Mouse (Mus musculus): ENCODE results near the gene Asap3. TPM values are rescaled to one million over a fixed set of nuclear protein-coding genes. Genes with fewer than 3 reads are reported as not detected.

Asap3 gene
- polyA plus RNA-seq, 3 experiments from 2014 or later, result 0.16 TPM; not detected in 2

DNA sequence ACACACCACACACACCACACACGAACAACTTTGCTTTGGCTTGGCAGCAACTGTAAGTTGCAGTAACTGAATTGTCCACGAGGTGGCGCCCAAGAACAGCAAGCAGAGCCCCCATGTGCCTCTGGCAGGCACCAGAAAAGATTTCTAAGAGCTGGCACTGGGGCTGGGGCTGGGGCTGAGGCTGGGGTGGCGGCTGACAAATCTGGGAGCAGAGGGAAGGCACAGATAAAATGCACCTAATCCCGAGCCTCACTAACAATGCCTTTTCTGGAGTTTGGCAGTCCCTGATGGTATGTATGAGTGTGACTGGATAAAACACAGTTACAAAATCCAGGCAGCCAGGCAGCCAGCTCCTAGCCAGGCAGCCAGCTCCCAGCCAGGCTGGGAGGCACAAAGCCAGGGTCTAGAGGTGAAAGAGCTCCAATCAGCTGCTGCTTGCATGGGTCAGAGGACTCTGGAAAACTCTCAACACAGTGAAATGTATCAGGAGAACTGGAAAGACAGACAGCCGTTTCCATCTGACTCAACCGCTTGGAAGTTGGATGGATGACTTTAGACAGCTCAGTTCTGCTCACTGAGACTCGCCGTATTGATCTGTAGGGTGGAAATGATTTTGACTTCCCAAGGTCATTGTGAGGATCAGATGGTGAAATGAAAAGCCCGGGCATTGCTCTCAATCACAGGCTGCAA lies 54.5 kb downstream of the Asap3 start:
- ATAC-seq, result no peak

DNA sequence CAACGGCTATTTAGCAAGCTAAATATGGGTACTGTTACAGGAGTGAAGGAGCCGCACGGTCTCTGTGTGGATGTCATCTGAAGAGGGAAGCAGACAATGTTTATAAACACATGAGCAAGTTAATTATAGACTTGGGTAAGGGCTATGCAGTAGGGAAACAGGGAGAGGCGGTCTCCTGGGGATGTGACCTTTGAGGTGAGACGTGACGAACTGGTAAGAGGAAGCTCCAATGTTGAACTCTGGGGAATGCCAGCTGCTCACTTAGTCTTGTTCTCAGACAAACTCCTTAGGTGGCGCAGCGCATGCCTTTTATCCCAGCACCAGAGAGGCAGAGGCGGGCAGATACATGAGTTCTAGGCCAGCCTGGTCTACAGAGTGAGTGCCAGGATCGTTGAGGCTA lies 55.7 kb downstream of the Asap3 start:
- no peak for ATAC-seq

DNA sequence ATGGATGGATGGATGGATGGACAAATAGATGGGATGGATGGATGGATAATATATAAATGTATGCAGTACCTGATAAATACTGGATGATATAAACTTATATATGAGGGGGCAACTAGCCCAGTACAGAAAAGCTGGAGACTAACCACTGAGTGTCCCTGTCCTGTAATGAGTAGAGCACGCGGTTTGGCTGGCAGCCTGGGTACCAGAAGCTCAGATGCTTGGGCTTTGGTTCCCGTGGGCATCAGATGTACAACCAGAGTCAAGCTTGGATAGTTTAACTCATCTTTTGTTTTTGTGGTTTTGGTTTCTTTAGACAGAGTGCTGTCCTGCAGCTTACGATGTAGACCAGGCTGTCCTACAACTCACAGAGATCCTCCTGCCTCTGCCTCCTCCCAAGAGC lies 57.4 kb downstream of the Asap3 start:
- no peak for ATAC-seq

DNA sequence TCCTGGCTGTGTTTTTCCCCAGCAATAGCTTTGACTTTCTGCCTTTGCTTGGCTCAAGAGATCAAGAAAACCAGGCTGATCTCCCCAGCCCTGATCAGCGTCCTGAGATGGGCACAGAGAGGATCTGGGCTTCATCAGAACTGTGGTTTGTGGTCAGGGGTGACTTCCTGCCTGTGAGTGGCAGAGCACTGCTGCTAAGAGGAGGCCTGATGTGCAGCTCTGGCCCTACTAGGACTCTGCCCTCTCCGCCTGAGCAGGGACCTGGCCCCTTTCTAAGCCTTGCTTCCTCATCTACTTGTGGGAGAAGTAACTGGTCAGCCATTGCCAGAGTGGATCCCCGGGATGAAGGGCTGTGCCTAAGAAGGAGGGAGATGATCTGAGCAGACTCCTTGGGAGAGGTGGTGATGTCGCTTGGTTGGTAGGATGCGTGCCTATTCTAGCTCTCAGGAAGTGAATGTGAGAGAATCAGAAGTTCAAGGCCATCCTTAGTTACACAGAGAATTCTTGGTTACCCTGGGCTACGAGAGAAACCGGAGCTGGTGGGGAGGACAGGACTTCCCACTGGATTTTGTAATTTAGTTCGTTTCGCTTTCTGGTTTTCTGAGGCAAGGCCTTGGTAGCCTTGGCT lies 60.7 kb downstream of the Asap3 start:
- peak; percentile 99 for ATAC-seq

DNA sequence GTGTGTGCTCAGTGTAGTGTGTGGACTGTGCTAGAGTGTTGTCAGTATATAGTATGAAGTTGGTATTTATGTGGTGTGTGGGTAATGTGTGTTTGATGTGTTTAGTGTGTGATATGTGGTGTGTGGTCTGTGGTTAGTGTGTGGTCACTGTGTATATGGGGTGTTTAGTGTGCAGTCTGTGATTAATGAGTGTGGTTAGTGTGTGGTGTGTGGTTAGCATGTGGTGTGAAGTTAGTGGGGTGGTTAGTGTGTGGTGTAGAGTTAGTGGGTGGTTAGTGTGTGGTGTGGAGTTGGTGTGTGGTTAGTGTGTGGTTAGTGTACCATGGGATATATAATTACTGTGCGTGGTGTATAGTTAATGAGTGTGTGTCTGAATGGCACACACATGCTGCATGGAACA lies 62.7 kb downstream of the Asap3 start:
- ATAC-seq, result no peak

DNA sequence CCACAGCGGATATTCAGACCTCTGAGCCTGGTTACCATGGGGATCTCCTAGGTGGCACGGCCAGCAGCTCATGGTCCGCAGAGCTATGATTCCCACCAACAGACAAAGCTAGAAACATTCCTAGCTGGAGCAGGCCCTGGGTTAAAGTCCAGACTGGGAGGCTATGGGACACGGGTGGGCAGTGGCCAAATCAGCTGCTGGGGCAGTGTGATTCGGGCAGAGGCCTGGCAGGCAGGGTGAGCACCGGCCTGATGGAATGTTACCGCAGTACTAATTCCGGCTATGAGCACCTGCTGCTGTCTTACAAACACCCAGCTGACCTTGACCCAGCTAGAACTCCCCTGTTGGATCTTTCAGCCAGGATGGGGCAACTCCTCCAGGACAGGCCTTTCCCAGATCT lies 64.5 kb downstream of the Asap3 start:
- no peak for ATAC-seq

DNA sequence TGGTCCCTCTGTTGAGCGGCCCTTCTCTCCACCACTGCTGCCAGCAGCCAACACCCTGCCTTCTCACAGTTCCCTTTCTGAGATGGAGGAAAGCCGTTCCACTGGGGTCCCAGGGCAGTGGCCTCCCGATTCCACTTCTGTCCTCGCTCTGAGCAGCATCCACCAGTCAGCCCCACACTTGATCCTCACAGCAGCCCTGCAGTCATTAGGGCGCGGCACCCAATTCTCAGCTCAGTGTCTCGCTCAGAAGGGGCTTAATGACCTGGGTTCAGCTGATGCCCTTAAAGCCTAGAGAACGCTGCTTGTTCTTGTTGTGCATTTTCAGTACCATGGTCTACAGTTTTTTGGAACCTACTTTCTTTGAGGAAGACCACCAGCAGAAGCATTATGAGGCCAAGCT lies 74.9 kb downstream of the Asap3 start:
- no peak for ATAC-seq

DNA sequence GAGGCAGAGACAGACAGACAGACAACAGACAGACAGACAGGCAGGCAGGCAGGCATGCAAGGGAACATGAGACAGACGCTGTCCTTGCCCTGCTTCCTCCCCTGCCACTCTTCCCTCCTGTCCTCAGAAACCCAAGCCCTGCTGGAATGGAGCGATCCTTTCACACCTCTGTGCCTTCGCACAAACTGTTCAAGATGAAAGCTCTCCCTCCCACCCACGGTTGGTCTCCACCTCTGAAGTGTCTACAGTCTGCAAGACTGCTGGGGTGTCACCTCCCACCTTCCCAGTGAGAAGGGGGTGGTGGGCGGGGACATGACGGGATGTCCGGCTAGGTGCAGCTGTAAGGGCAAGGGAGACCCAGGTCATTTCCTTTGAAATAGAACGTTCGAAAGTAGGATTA lies 75.4 kb downstream of the Asap3 start:
- no peak for ATAC-seq

DNA sequence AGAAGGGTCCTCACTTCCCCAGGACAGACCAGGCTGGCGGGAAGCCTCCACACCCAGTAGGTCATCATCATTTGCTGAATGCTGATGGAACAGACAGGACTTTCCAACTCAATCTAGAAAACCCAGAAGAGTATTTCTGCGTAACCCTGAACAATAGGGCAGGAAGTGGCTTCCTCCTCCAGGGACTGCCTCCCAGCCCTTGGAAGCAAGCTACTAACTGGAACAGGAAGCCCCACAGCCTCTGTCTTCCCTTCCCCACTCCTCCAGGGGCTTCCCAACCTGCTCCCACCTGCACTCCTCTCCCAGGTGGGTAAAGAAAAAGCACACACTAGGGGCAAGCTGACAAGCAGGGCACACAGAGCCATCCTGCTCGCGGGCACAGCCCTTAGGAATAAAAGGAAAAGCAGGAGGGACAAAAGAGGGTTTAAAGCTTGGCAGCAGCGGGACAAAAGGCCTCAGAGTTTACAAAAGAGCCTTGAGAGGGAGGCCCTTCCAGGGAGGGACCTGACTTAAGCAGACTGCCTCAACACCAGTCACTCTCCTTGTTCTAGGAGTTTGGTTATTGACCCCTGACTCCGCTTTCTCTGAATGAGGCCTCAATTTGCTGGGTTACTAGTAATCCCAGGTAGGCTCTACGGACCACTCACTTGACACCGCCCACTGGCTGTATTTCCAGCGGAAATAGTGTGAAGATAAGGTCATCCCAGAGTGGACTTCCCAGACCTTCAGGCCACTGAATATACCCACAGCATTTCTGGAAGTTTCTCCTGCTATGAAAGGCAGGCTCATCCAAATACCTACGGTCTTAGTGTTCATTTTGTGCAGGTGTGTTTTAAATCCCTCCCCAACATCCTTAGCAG lies 76.7 kb downstream of the Asap3 start:
- ATAC-seq, result no peak

DNA sequence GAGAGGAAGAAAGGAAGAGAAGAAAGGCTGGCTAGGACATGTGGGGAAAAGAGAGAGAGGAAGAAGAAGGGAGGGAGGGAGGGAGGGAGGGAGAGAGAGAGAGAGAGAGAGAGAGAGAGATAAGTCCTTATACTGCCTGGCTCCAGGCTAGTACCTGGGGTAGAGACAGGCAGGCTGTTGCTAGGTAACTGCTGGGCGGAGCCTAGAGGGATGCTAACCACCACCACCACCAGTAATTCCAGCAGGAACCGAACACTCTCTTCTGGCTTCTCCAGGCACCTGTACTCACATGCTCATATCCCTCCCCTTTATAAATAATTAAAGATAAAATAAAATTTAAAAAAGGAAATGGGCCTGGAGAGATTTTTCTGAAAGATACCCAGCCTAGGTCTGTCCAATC lies 77.6 kb downstream of the Asap3 start:
- no peak for ATAC-seq

DNA sequence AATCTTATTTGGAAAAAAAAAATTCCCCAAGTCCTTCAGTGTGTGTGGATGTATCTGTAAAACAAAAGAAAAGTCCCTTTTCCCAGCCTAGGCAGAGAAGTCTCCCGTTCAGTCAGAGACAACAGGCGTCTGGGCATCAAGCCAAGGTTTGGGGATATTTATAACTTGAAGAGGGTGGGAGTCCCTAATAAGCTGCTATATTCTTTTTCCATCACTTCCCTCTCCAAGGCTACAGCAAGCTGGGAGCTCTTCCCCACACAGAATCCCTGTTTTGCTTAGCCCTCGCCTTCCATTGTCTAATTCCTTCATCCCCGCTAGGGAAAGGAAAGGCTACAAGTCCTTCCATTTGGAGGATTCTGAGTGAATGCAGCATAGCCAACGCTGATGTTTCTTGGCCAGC lies 78.3 kb downstream of the Asap3 start, which contains the start of gene Zfp46:
Gene Zfp46 (plus strand): TSS at position 229 of the 400 bp plus-strand sequence.
- ATAC-seq, result no peak

DNA sequence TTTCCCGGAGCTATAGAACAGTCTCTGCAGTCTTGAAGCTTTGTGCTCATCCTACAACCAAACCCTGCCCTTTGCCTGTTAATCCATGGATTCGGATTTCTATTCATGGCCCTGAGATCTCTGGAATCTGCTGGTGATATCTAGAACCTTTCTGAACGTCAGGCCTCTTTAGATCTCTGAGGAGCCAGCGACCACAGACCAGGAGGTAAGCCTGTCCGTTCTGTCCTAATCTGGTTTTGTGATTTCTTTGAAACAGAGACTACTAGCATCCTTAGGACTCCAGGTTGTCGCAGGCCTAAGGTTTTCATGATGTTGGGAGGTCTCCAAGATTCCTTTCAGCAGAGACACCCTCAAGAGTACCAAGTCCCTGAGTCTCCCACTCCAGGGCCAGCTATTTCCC lies 78.7 kb downstream of the Asap3 start:
- ATAC-seq, result no peak

DNA sequence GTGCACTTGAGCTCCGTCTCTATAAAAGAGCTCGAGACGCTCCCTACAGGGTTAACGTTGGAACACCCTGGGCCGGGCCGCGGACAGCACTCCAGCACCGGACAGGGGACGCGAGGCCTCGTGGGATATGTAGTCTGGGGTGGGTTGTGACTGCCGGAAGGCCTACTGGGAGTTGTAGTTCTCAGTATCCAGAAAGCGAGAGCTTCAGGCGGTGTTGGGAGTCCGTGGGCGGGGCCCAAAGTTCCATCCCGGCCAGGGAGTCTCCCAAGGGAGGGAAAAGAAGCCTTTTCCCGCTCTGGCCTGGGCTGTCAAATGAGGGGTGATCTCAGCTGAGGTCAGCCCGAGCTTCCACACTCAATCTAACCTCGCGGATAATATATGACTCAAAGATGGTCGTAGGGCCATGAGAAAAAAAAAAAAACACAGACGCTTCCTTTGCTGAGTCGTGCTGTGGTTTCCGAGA lies 79.2 kb downstream of the Asap3 start:
- ATAC-seq, result peak; percentile 90

DNA sequence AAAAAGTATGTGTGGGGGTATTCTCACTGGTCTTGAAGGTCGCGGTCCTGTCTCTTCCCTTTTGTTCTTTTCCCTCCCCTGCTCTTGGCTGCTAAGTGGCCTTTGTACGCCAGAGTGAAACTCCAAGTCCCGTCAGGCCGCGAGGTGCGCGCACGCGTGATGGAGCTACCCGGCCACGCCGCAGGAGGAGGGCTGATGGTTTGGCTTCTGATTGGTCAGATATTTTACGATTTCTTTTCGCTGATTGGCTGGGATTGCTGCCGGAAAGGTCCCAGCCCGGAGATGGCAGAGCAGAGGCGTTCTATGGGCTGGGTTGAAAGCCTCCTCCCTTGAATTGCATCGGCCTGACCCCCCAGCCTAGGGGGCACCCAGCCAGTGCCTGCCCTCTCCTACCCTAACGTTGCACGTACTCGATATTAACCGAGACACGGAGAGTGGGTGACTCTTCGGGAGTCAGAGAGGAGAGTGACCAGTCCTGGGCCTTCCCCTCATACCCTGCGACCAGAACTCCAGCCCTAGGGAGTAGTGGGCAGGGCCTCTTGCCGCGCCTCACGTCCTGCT lies 79.7 kb downstream of the Asap3 start:
- ATAC-seq, result peak; percentile 91

DNA sequence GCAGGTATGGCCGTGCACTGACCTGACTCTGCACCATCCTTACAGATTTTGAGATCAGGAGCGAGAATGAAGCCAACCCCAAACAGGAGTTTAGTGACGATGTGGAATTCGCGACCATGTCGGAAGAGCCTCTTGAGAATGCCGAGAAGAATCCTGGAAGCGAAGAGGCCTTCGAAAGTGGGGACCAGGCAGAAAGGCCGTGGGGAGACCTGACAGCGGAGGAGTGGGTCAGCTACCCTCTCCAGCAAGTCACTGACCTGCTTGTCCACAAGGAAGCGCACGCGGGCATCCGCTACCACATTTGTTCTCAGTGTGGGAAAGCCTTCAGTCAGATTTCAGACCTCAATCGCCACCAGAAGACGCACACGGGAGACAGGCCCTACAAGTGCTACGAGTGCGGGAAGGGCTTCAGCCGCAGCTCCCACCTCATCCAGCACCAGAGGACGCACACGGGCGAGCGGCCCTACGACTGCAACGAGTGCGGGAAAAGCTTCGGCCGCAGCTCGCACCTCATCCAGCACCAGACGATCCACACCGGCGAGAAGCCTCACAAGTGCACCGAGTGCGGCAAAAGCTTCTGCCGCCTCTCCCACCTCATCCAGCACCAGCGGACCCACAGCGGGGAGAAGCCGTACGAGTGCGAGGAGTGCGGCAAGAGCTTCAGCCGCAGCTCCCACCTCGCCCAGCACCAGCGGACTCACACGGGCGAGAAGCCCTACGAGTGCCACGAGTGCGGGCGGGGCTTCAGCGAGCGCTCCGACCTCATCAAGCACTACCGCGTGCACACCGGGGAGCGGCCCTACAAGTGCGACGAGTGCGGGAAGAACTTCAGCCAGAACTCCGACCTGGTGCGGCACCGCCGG lies 84.0 kb downstream of the Asap3 start:
- no peak for ATAC-seq

DNA sequence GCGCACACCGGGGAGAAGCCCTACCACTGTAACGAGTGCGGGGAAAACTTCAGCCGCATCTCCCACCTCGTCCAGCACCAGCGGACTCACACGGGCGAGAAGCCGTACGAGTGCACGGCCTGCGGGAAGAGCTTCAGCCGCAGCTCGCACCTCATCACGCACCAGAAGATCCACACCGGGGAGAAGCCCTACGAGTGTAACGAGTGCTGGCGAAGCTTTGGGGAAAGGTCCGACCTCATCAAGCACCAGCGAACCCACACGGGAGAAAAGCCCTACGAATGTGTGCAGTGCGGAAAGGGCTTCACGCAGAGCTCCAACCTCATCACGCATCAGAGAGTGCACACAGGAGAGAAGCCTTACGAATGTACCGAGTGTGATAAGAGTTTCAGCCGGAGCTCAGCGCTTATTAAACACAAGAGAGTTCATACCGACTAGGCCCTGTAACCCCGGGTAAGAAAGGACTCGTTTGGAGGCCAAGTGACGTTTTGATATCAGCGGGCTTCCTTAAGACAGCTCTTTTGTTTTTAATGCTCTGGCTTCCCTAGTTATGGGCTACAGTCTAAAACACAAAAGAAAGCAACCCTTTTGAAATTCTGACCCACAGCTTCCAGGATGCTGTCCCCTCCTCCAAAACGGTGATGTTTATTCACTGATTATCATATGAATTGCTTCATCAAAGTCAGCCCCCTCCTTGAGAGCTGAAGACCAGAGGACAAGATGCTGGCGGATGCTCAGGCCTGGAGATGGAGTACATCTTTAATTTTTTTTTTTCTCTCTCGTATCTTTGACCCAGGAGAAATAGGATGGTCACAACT lies 84.8 kb downstream of the Asap3 start:
- no peak for ATAC-seq

DNA sequence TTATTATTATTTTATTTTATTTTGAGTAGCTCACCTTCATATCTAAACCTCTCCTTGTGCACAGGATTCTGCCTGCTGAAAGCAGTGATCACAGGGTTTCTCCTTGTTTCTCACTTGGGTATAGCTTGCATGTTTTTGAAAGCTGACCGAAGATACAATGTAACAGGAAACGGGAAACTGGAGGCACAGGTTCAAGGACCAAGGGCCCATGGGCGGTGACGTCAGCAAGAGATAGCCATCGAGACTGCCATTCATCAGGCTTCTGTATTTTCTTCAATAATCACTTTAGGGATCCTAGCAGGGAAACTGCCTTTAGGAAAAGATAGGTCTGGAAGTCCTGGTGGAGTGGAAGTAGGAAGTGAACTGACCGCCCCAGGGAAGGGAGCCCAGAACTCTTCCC lies 85.5 kb downstream of the Asap3 start:
- no peak for ATAC-seq

Data from inflammation-experienced regulatory T-cells, adult 6 months (primary cell).